Mouse (Mus musculus) hindbrain, embryonic 16.5 days (tissue): ENCODE measurements around the gene Iqschfp. TPM values are rescaled to one million over a fixed set of nuclear protein-coding genes. Genes with fewer than 3 reads are reported as not detected.
A peak's percentile ranks its signal among the peaks of the same experiment; 100 is the strongest.

Experiments
- ATAC-seq: fragments of 200-750 bp; cut with Nextera tagmentation; 2 replicates; pipeline ENCODE4 v1.8.0; 2017; ENCODE audit warnings: moderate TSS enrichment, moderate library complexity
- H3K27ac ChIP-seq: fragments of 300-500 bp; sonication (generic); 2 replicates; pipeline ENCODE4 v1.5.1; 2014; ENCODE audit warnings: low read depth, mild to moderate bottlenecking, control low read depth, low read length, moderate library complexity
- H3K27me3 ChIP-seq: fragments of 300-500 bp; sonication (generic); replicated peaks from 2 replicates; pipeline ENCODE4 v1.6.1; 2014; ENCODE audit warnings: low read length; ENCODE audit not compliant: control insufficient read depth, insufficient read depth
- H3K36me3 ChIP-seq: fragments of 300-500 bp; sonication (generic); 2 replicates; pipeline ENCODE4 v1.6.1; 2014; ENCODE audit warnings: mild to moderate bottlenecking, low read length, moderate library complexity, mixed read lengths; ENCODE audit not compliant: control insufficient read depth, insufficient read depth
- H3K4me1 ChIP-seq: fragments of 300-500 bp; sonication (generic); 2 replicates; pipeline ENCODE4 v1.6.1; 2014; ENCODE audit warnings: low read depth, low read length; ENCODE audit not compliant: control insufficient read depth, insufficient read depth
- H3K4me2 ChIP-seq: fragments of 300-500 bp; sonication (generic); 2 replicates; pipeline ENCODE4 v1.6.1; 2014; ENCODE audit warnings: mild to moderate bottlenecking, low read length, control low read depth, moderate library complexity
- H3K4me3 ChIP-seq: fragments of 300-500 bp; sonication (generic); 2 replicates; pipeline ENCODE4 v1.5.1; 2014; ENCODE audit warnings: mild to moderate bottlenecking, low read length, control low read depth, moderate library complexity
- H3K9ac ChIP-seq: fragments of 300-500 bp; sonication (generic); 2 replicates; pipeline ENCODE4 v1.6.1; 2014; ENCODE audit warnings: low read depth, mild to moderate bottlenecking, control low read depth, low read length, moderate library complexity
- H3K9me3 ChIP-seq: fragments of 300-500 bp; sonication (generic); 2 replicates; pipeline ENCODE4 v1.6.1; 2014; ENCODE audit warnings: mild to moderate bottlenecking, low read length, moderate library complexity; ENCODE audit not compliant: control insufficient read depth
- WGBS: fragments of 180-500 bp; shearing (Covaris S2); extraction: QIAGEN DNeasy Blood & Tissue Kit; methylation state at CpG from one replicate; pipeline ENCODE4 v1.1.7; 2014; 5-methylcytosine and 5-hydroxymethylcytosine counted together
- polyA plus RNA-seq: library from polyadenylated mRNA; unstranded; fragments of >200 nt; fragmentation: Nextera tagmentation; extraction: Ambion mirVana; gene quantifications from 2 replicates; pipeline ENCODE4 v1.2.1, GENCODE M21; 2015

The Iqschfp gene
- polyA plus RNA-seq, 1 experiment from 2014 or later, result 4.8 TPM

GRCm38 (mm10) chr3:68512327-68512726 lies 620.3 kb downstream of the Iqschfp start:
- 78% methylated on average over 11 of the region's 11 CpGs for WGBS
- no peak for ATAC-seq
- Histone ChIP-seq H3K4me1 (peaks cover 9% of the 10 kb centered on the region), H3K27me3 (no peaks in the 10 kb centered on the region), H3K9ac (no peak overlapping the region), H3K4me2 (no peak overlapping the region), H3K36me3 (no peaks in the 10 kb centered on the region), H3K27ac (no peak overlapping the region), H3K4me3 (no peak overlapping the region), H3K9me3 (no peaks in the 10 kb centered on the region)

GRCm38 (mm10) chr3:68513340-68514119 lies 621.5 kb downstream of the Iqschfp start:
- Histone ChIP-seq H3K4me3 (no peak overlapping the region), H3K27me3 (no peaks in the 10 kb centered on the region), H3K9me3 (no peaks in the 10 kb centered on the region), H3K4me1 (peaks cover 8% of the 10 kb centered on the region), H3K36me3 (no peaks in the 10 kb centered on the region), H3K9ac (no peak overlapping the region), H3K4me2 (no peak overlapping the region), H3K27ac (no peak overlapping the region)
- WGBS, result 38% methylated on average over 7 of the region's 7 CpGs
- peak; percentile 75 for ATAC-seq

GRCm38 (mm10) chr3:68514120-68514497 lies 622.1 kb downstream of the Iqschfp start:
- Histone ChIP-seq H3K27me3 (no peaks in the 10 kb centered on the region), H3K4me1 (peaks cover 5% of the 10 kb centered on the region), H3K9ac (no peak overlapping the region), H3K4me2 (no peak overlapping the region), H3K9me3 (no peaks in the 10 kb centered on the region), H3K4me3 (no peak overlapping the region), H3K27ac (no peak overlapping the region), H3K36me3 (no peaks in the 10 kb centered on the region)
- 33% methylated on average over 3 of the region's 3 CpGs for WGBS
- peak; percentile 32 for ATAC-seq

GRCm38 (mm10) chr3:68514717-68515116 lies 622.7 kb downstream of the Iqschfp start:
- H3K27ac ChIP-seq, result no peak overlapping the region
- no peak overlapping the region for H3K9ac ChIP-seq
- no peak overlapping the region for H3K4me2 ChIP-seq
- no peak for ATAC-seq
- 85% methylated on average over 3 of the region's 3 CpGs for WGBS
- H3K36me3 ChIP-seq, result no peaks in the 10 kb centered on the region
- peaks cover 5% of the 10 kb centered on the region for H3K4me1 ChIP-seq
- no peaks in the 10 kb centered on the region for H3K9me3 ChIP-seq
- H3K27me3 ChIP-seq, result no peaks in the 10 kb centered on the region
- no peak overlapping the region for H3K4me3 ChIP-seq

- ATAC-seq, result no peak
- H3K4me1 ChIP-seq, result peaks cover 5% of the 10 kb centered on the region
Measured at GRCm38 (mm10) chr3:68516393-68517081, 624.5 kb downstream of the Iqschfp start.

GRCm38 (mm10) chr3:68517236-68517635 lies 625.2 kb downstream of the Iqschfp start:
- no peaks in the 10 kb centered on the region for H3K36me3 ChIP-seq
- H3K27me3 ChIP-seq, result no peaks in the 10 kb centered on the region
- H3K9ac ChIP-seq, result no peak overlapping the region
- H3K4me1 ChIP-seq, result peaks cover 5% of the 10 kb centered on the region
- H3K9me3 ChIP-seq, result no peaks in the 10 kb centered on the region
- no peak overlapping the region for H3K4me3 ChIP-seq
- 41% methylated on average over 7 of the region's 7 CpGs for WGBS
- H3K27ac ChIP-seq, result no peak overlapping the region
- ATAC-seq, result no peak
- H3K4me2 ChIP-seq, result no peak overlapping the region

More at GRCm38 (mm10) chr3:68516393-68517081, 624.5 kb downstream of the Iqschfp start:
- H3K9ac ChIP-seq, result no peak overlapping the region
- no peaks in the 10 kb centered on the region for H3K36me3 ChIP-seq
- 63% methylated on average over 12 of the region's 12 CpGs for WGBS
- H3K4me2 ChIP-seq, result no peak overlapping the region
- H3K4me3 ChIP-seq, result no peak overlapping the region
- no peaks in the 10 kb centered on the region for H3K27me3 ChIP-seq
- H3K27ac ChIP-seq, result no peak overlapping the region
- H3K9me3 ChIP-seq, result no peaks in the 10 kb centered on the region

GRCm38 (mm10) chr3:68518041-68518440 lies 626.0 kb downstream of the Iqschfp start:
- Histone ChIP-seq H3K9me3 (no peaks in the 10 kb centered on the region), H3K4me1 (peaks cover 5% of the 10 kb centered on the region), H3K27ac (no peak overlapping the region), H3K4me2 (no peak overlapping the region), H3K36me3 (no peaks in the 10 kb centered on the region), H3K9ac (no peak overlapping the region), H3K4me3 (no peak overlapping the region), H3K27me3 (no peaks in the 10 kb centered on the region)
- no peak for ATAC-seq
- WGBS, result 85% methylated on average over 8 of the region's 8 CpGs

GRCm38 (mm10) chr3:68518586-68518985 lies 626.6 kb downstream of the Iqschfp start:
- H3K4me1 ChIP-seq, result peaks cover 3% of the 10 kb centered on the region
- ATAC-seq, result no peak
- WGBS, result 96% methylated on average over 5 of the region's 5 CpGs
- H3K9ac ChIP-seq, result no peak overlapping the region
- H3K27ac ChIP-seq, result no peak overlapping the region
- H3K9me3 ChIP-seq, result no peaks in the 10 kb centered on the region
- no peak overlapping the region for H3K4me3 ChIP-seq
- no peaks in the 10 kb centered on the region for H3K27me3 ChIP-seq
- H3K4me2 ChIP-seq, result no peak overlapping the region
- H3K36me3 ChIP-seq, result no peaks in the 10 kb centered on the region

- Histone ChIP-seq H3K9ac (no peak overlapping the region), H3K4me3 (no peak overlapping the region), H3K27me3 (no peaks in the 10 kb centered on the region), H3K36me3 (no peaks in the 10 kb centered on the region), H3K4me2 (no peak overlapping the region), H3K4me1 (peaks cover 3% of the 10 kb centered on the region; the same call in 1 of the 2 replicates), H3K27ac (no peak overlapping the region), H3K9me3 (no peaks in the 10 kb centered on the region)
- 93% methylated on average over 10 of the region's 10 CpGs for WGBS
- no peak for ATAC-seq
Measured at GRCm38 (mm10) chr3:68525361-68525878, 633.4 kb downstream of the Iqschfp start.
